Mouse (Mus musculus) brain, embryonic 18.5 days (tissue): ENCODE measurements around the gene Lrmda.
"Not testable (repeated sequence)": the region's sequence is repeated elsewhere in the genome, so short reads cannot be mapped to it uniquely, and the experiment has no call there.

Source experiments
- DNase-seq: peaks from one replicate; pipeline ENCODE4 v3.0.0-alpha.2; 2012; ENCODE audit warnings: low read depth, low spot score

Lrmda gene

GRCm38 (mm10) chr14:22800020-22800419 lies 780.5 kb downstream of the Lrmda start:
- DNase-seq = no peak

GRCm38 (mm10) chr14:22800871-22801636 lies 781.5 kb downstream of the Lrmda start:
- no peak for DNase-seq

DNA sequence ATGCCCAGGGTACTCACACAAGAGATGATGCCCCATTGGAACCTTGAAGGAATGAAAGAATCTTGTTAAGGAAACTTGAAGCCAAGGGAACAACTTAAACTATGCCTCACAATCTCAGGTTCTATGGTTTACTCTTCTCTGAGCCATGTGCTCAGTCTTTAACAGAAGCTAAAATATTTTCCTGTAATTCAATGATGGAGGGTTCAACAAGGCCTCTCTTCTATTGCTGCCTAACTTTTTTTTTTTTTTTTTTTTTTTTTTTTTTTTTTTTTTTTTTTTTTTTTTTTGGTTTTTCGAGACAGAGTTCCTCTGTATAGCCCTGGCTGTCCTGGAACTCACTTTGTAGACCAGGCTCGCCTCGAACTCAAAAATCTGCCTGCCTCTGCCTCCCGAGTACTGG lies 782.2 kb downstream of the Lrmda start:
- DNase-seq = not testable (repeated sequence)

- no peak for DNase-seq
Measured at GRCm38 (mm10) chr14:22807324-22807723, 787.8 kb downstream of the Lrmda start.

DNA sequence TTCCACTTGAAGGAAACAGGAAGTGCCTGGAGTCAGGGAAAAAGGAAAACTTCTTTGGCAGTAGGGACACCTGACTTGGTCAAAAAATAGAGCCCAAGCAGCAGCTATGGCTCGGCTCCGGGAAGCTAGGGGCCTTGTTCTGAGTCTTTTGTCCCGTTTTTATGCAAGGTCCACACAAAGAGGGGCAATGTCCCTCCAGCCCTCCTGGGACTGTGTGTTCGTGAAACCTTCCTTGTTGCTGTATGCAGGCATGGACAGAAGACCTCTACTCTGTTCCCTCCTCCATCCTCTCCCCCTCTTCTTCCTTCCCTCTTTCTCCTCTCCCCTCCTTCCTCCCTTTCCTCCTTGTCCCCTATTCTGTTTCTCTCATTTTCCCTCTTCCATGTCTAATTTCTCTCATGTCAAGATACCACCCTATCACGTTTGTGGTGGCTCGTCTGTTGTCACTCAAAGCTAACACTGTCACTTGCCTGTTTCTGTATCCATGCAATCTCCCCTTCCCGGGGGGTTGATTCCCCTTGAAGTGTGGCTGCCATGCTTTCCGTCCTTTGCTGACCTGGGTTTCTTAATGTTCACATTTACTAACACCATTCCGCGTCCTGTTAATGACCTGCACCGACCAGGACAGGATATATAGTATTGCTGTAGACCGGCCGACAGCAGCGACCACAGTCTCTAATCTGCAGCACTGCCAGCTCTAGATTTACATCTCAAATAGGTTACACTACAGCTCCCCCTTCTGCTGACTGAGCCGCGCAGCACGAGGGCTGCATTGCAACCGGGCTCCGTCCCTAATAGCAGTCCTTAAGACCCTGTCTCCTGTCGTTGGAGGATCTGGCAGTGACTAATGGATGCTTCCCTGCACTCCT lies 788.4 kb downstream of the Lrmda start:
- peak; percentile 54 for DNase-seq

GRCm38 (mm10) chr14:22808595-22809166 lies 789.2 kb downstream of the Lrmda start:
- no peak for DNase-seq

DNA sequence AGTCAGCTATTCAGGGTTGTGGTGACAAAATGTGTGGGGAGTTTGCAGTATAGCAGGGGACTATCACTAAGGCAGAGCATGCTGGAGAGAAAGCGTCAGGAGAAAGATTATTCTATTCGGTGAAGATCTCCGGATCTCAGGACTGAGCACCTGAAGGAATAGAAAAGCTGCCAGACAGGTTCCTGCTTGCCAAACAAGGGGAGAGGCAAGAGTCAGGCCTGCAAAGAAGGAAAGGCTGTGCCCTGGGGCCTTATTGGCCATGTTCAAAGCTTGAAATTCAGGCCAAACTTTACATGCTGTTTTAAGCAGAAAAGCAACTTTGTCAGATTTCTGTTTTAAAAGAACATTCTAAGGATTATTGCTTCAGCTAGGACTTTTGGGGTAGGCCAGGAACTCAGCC lies 789.7 kb downstream of the Lrmda start:
- DNase-seq = no peak

DNA sequence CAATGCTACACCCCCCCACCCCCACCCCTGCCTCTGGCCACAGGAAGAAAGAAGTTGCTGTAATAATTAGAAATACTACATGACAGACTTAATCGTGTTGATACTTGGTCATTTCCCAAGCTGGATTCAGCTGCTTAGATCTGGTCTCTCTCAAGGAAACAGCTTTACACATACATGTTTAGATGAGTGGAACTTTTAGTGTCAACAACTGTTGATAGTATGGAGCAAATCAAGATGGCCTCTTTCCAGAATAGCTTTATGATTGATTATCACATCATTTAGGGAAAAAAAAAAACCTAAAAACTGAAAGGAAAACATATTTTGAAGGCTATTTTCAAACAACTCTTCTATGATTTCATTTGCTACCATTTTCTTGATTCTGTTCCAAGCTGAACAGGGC lies 791.0 kb downstream of the Lrmda start:
- no peak for DNase-seq

DNA sequence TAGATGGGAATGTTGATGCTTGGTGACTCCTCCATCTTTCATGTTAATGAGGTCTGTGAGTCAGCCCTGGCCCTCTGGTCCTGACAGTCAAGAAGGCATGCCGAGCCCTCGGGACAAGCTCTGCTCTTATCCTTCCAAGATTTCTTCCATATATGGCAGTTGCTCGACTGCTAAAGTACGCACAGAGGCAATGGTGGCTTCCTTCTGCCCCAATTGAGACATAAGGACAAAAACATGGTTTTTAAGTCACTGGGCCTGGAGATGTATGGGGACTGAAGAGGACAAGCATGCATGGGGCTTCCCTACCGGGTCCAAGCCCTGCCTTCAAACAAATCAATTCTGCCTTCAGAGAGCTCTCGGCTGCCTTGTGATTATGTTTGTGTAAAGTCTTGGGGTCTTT lies 793.3 kb downstream of the Lrmda start:
- DNase-seq = no peak

- DNase-seq = no peak
Measured at GRCm38 (mm10) chr14:22813389-22813788, 793.9 kb downstream of the Lrmda start.

GRCm38 (mm10) chr14:22814811-22815345 lies 795.4 kb downstream of the Lrmda start:
- no peak for DNase-seq

- no peak for DNase-seq
Measured at GRCm38 (mm10) chr14:22817346-22818201, 798.1 kb downstream of the Lrmda start.

- no peak for DNase-seq
Measured at GRCm38 (mm10) chr14:22818202-22818530, 798.7 kb downstream of the Lrmda start.

DNA sequence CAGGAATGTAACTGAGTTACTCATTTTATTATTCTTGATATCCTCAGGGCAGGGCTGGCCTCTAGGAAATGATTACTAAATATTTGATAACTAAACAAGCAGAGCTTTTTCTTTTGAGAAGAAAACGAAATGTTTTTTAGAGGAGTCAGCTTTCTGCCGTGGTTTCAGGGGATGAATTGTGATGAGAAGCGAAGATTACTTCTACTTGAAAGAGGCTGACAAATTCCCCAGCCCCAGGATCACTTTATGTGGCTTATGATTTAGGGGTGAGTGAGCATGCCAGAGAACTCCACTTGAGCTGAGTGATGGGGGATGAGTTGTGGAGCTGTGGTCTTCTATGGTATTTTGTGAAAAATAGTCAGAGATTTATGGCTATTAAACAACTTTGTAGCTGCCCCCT lies 803.4 kb downstream of the Lrmda start:
- DNase-seq = no peak

DNA sequence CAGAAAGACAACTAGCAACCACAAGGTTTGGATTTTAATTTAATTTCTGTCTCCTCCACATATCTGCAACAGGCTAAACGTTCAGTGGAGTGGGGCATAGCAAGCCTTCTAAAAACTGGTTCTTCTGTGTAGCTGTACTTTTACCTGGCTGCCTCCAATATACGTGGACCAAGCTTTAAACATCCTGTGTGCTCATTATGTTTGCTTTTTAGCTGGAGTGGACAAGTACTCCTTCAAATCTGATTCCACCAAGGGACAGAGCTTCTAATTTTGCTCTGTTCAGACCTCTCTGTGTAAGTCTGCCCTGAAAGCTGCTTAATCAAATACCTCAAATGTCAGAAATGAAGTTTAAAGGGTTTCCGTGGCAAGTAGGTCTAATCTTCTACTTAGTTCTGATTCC lies 807.3 kb downstream of the Lrmda start:
- no peak for DNase-seq

DNA sequence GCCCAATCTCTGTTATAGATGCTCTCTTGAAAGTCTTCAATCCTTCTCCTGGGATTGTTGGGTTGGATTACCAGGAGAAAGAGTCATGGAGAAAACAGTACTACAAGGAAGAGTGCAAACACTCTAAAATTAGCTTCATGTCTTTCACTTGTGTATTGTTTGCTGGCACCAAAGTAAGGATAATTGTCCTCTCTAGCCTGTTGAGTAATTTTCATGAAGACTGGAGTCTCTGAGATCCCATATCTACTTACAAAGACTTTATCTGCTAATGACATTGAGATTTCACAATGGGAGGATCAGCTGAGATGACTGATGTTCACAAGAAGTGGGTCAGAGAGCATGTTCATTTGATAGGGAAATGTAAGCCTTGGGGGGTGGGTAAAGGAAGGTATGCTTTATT lies 817.5 kb downstream of the Lrmda start:
- DNase-seq = no peak

DNA sequence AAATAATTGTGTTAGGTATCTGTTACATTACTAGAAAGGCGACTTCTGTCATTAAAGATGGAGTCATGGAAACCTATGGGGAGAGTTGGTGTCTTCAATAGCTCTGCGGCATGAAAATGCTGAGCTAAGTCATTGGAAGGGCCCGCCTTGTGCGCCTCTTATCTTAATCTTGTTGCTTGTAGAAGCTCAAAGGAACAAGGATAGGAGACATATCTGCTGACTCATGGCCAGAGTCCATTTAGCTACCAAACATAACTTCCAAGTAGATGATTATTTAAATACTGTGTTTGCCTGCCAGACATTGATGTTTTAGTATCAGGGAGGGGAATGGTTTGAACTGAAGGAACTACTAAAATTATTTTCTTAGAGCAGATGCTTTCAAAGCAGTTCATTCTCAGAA lies 821.6 kb downstream of the Lrmda start:
- DNase-seq = no peak

DNA sequence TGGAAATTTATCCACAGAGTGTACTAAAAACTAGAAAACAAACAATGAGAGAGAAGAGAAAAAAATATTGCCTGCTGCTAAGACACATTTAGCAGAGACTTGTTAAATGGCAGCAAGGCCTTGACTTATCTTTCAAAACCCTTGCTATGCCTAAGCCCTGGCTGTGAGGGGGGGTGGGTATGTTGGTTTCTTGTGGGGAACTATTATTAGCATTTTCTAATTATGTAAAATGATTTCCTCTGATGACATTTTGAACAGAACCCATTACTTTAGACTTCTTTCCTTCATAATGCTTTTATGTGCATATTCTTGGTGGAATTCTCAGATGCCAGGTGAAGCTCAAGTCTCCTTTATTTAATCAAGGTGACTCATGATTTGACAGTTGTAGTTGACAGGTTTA lies 824.5 kb downstream of the Lrmda start:
- peak; percentile 14 for DNase-seq

GRCm38 (mm10) chr14:22845401-22845800 lies 825.9 kb downstream of the Lrmda start:
- DNase-seq = no peak

- no peak for DNase-seq
Measured at GRCm38 (mm10) chr14:22847011-22847786, 827.7 kb downstream of the Lrmda start.

DNA sequence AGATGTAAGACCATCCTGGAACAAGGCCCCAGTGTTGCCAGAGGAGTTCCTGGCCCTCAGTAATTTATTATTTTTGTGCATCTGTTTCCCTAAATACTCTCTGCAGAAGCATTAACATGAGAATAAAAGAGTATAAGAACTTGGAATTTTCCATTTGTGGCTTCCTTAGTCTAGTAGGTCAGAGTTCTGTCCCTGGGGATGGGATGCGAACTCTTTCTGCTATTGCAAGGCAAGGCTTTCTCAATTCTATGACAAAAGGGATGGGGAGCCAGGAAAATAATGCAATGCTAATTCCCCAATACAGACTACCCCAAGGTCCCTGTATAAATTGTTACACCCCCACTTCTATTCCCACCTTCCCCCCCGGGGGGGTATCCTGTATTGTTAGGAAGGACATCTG lies 829.6 kb downstream of the Lrmda start:
- no peak for DNase-seq
